Mouse (Mus musculus) forelimb bud, embryonic 11.5 days (tissue): ENCODE results near the gene Prdm11.

Source experiments
- DNase-seq: peaks from one replicate; pipeline ENCODE4 v3.0.0-alpha.2; 2012; ENCODE audit warnings: low read depth, low spot score

Prdm11 gene

GRCm38 (mm10) chr2:93012976-93013375 is 33.0 kb downstream of the Prdm11 start:
- DNase-seq: no peak

GRCm38 (mm10) chr2:93011933-93012332 is 34.0 kb downstream of the Prdm11 start:
- no peak for DNase-seq

GRCm38 (mm10) chr2:93011465-93011864 is 34.5 kb downstream of the Prdm11 start:
- no peak for DNase-seq

DNA sequence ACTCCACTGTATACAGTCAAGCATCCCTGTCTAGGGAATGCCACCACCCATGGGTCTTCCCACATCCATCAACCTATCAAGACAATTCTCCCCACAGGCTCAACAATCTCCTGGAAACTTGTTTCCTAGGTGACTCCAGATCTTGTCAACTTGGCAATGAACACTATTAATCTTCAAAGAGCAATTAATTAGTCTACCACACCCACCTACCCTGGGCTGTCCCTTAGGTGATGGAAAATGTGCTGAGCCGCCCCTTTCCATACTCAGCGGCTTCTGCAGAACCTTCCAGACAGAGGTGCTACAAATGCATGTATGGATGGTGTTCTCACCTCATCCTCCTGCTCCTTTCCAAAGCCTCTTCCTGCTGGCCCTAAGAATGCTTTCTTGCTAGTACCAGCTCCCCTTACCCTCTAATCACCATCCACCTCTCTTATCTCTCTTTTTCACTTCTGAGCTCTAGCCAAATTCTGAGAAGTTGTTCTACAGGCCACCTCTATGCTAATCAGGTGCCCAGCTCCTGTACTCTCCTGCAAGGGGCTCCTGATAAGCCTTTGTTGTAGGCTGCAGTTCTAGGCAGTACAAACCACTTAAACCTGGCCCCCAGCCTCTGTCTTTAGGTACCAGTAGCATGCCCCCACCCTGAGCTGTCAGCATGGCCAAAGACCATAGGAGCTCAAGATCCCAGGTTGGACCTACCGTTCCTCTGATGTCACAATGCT is 37.8 kb downstream of the Prdm11 start:
- no peak for DNase-seq

- peak; percentile 65 for DNase-seq
Observed at GRCm38 (mm10) chr2:93005028-93005427, 40.9 kb downstream of the Prdm11 start.

DNA sequence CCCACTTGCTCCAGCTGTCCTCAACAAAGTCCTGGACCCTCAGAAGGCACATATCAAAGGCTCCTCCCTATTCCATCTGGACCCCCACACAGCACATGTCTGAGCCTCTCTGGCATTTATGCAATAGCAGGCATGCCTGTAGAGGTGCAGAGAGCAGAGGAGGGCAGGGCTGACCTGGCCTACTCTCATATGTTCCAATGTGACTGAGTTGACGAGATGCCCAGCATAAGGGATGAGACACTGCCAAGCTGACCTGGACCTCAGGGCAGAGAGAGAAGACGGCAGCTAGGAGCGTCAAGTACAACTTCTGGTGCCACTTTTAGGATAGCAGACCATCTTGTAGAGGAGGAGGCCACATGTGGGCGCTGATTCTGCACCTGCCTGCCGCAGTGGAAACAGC is 54.0 kb downstream of the Prdm11 start:
- no peak for DNase-seq

DNA sequence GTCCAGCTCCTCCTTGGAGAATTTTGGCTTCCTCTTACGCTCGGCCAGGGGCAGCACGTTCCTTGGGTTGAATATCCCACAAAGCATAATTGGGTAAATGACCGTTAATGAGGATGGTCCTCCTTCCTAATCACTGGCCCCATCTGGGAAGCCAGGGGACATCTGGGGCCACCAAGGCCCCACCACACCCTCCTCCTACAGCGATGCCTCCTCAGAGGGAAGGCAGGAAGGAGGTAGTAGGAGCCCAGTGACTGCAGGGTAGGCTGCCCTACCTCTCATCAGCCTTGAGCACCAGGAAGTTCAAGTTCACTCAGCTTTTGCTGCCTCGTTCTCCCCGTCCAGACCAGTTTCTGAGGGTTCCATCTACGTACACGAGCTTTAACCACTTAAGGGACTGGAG is 56.4 kb downstream of the Prdm11 start:
- DNase-seq: no peak

DNA sequence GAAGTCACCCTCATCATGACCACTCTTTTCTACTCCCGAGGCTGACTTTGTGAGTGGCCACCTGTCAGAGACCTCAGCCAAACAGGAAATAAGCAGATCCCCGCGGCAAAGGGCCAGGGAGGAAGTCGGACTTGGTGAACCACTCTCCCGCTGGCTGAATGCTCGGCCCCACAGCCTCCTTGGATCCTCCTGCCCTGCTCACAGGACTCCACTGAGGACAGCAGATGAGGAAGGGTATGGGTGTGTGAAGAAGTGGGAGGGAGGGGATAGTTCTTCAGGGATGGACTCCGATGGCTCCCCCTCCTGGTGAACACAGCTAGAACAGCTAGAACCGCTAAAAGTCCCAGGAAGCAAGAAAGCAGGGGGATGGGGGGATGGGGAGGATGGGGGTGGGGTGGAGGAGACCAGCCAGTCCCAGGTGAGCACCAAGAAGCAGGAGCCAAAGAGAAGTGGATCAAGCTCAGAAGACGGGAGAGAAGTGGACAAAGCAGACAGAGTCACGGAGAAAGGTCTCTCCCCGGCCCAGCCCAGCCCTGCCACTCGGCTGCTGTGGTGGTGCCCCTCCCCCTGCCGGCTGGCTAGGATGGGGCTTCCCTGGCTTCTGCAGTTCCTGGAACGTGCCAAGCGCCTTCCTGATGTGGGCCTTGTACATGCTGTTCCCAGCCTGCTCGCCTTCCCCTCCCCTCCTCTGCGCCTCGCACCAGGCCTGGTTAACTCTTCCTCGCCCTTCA is 57.9 kb downstream of the Prdm11 start:
- DNase-seq: peak; percentile 53

DNA sequence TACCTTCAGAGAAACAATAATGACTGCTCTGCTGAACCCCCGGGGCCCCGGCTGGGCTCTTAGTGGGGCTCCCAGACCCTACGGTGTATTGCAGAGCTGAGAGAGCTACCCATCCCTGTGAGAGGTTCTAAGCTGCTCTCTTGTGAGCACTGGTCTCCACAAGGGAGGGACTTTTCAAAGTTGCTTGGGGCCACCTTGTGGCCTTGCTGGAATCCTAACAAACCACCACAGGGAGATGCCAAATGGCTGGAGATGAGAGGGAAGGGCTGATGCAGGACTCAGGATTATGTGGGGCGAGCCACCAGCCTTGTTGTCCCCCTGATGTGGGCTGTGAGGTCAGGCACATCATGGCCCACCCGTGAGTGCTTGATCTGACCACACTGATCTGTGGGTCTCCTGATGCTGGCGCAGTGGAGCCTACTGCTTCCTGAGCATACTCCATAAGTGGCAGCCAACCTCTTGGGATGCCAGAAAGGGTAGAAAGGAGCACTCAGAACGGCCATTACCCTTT is 58.8 kb downstream of the Prdm11 start:
- no peak for DNase-seq

- no peak for DNase-seq
Observed at GRCm38 (mm10) chr2:92985600-92985999, 60.4 kb downstream of the Prdm11 start.

GRCm38 (mm10) chr2:92985171-92985570 is 60.8 kb downstream of the Prdm11 start:
- no peak for DNase-seq

GRCm38 (mm10) chr2:92984321-92985108 is 61.5 kb downstream of the Prdm11 start:
- DNase-seq: no peak

DNA sequence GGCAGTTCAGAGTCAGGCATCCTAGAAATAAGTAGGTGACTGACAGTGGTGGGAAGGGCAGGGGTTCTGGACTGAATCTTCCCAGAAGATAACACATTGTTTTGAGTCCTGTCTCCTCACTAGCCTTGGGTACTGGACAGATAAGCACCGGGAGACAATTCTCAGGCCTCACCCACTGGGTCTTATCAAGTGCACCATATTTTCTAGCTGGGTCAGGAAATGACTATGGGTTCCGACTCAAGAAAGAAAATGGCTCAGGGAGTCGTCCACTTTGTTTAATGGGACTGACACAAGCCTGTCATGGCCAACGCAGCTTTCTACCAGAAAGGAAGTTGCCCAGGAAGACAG is 62.7 kb downstream of the Prdm11 start:
- DNase-seq: no peak

- no peak for DNase-seq
Observed at GRCm38 (mm10) chr2:92982591-92983272, 63.2 kb downstream of the Prdm11 start.

- no peak for DNase-seq
Observed at GRCm38 (mm10) chr2:92980165-92980564, 65.8 kb downstream of the Prdm11 start.

DNA sequence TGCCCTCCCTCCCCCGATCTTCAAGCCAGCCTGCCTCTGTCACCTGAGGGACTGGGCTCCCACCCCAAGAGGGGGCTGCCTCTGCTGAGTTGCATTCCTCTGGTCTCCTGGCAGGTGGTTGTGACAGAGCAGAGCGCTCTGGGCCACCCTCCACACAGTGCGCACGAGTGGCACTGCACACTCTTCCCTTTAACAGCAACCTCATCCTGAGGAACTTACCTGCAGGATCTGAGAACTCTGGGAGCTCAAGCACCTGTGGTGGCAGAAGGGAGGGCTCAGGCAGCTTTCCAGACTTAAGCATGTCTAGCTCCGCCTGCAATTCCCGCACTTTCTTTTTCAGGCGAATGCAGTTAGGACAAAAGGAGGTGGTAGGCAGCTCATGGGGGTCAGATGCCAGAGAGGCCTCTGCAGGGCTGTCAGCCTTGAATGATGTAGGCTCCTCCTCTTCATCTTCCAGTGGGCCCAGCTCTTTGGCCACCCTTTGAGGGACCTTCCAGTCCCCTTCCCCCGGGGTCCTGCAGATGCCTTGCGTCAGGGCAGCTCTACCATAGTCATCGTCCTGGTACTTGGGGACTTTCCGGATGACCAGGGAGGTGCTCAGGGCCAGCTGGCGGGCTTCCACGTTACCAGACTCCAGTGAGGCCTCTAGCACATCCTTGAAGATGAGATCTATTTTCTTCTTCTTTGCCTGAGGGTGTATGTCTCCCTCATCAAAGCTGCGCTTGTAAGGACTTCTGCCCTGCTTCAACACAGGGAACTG is 70.8 kb downstream of the Prdm11 start:
- DNase-seq: no peak

GRCm38 (mm10) chr2:92973646-92974045 is 72.3 kb downstream of the Prdm11 start:
- DNase-seq: no peak

GRCm38 (mm10) chr2:92972071-92972470 is 73.9 kb downstream of the Prdm11 start:
- no peak for DNase-seq

DNA sequence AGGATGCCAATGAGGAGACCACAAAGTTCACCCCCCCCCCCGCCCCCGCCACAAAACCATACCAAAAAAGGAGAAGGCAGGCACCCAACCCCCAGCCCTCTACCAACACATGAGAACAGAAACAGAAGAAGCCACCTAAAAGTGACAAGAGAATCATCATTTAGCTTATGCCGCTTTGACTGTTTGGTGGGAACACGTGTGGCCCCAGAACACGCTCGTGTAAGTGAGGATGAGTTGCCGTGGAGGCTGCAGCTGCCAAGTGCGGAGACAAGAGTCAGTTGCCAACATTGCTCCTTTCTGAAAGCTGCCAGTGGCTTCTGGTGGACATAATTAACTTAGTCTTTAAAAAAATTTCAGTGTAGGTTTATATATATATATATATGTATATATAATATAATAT is 74.4 kb downstream of the Prdm11 start:
- DNase-seq: no peak

- no peak for DNase-seq
Observed at GRCm38 (mm10) chr2:92971069-92971468, 74.9 kb downstream of the Prdm11 start.

DNA sequence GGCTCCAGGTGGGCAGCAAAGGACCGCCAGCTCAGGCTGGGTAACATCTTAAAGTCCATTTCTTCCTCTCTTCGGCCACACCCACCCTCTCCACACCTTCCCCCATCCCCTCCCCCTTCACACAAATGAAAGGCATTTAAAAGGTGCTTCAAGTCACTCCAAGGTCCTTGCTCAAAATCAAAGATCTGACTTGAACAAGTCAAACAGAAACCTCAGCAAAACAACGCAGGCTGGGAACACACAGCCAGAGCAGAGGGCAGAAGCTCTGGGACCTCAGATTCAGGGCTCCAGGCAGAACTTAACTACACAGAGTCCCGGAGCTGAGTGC is 78.2 kb downstream of the Prdm11 start:
- DNase-seq: no peak
